Mouse (Mus musculus) ES-Bruce4 (cell line): ENCODE measurements around the gene Cxcl2. TPM values are rescaled to one million over a fixed set of nuclear protein-coding genes. Genes with fewer than 3 reads are reported as not detected.

Experiments
- H3K27ac ChIP-seq: 2 replicates; pipeline ENCODE4 v1.5.1; 2012; ENCODE audit warnings: low read length, inconsistent platforms; ENCODE audit not compliant: insufficient read depth
- H3K27me3 ChIP-seq: 2 replicates; pipeline ENCODE4 v1.6.1; 2012; ENCODE audit warnings: mild to moderate bottlenecking, low read length, inconsistent platforms; ENCODE audit not compliant: control insufficient read depth, poor library complexity, insufficient read depth, severe bottlenecking
- H3K36me3 ChIP-seq: 2 replicates; pipeline ENCODE4 v1.6.1; 2012; ENCODE audit warnings: inconsistent platforms, mild to moderate bottlenecking, low read length, moderate library complexity; ENCODE audit not compliant: control insufficient read depth, poor library complexity, insufficient read depth, severe bottlenecking
- H3K4me1 ChIP-seq: one replicate; pipeline ENCODE4 v1.8.1; 2011; ENCODE audit warnings: low read length; ENCODE audit not compliant: control insufficient read depth, insufficient read depth
- H3K4me3 ChIP-seq: 2 replicates; pipeline ENCODE4 v1.5.1; 2011; ENCODE audit warnings: low read depth, mild to moderate bottlenecking, low read length
- H3K9ac ChIP-seq: 2 replicates; pipeline ENCODE4 v1.6.1; 2012; ENCODE audit warnings: low read depth, mild to moderate bottlenecking, inconsistent platforms; ENCODE audit not compliant: poor library complexity, severe bottlenecking
- H3K9me3 ChIP-seq: replicated peaks from 2 replicates; pipeline ENCODE4 v1.6.1; 2012; ENCODE audit warnings: mild to moderate bottlenecking, low read length, inconsistent platforms; ENCODE audit not compliant: control insufficient read depth, poor library complexity, insufficient read depth, severe bottlenecking
- CTCF ChIP-seq: IDR thresholded peaks from one replicate; pipeline ENCODE4 v1.8.1; 2011; ENCODE audit warnings: low read depth, low read length
- EP300 ChIP-seq: IDR thresholded peaks from 2 replicates; pipeline ENCODE4 v1.6.1; 2011; ENCODE audit warnings: low read depth, low read length; ENCODE audit not compliant: insufficient read depth
- POLR2A ChIP-seq: IDR thresholded peaks from one replicate; pipeline ENCODE4 v1.8.1; 2011; ENCODE audit warnings: low read length; ENCODE audit not compliant: insufficient read depth
- polyA plus RNA-seq: library from polyadenylated mRNA; stranded (reverse); fragments of >200 nt; gene quantifications from 2 replicates; pipeline ENCODE4 v1.2.4, GENCODE M21; 2011; ENCODE audit warnings: low read depth; ENCODE audit not compliant: missing spikeins, insufficient read depth, insufficient read length

The Cxcl2 gene
- polyA plus RNA-seq, 1 experiment = not detected

DNA sequence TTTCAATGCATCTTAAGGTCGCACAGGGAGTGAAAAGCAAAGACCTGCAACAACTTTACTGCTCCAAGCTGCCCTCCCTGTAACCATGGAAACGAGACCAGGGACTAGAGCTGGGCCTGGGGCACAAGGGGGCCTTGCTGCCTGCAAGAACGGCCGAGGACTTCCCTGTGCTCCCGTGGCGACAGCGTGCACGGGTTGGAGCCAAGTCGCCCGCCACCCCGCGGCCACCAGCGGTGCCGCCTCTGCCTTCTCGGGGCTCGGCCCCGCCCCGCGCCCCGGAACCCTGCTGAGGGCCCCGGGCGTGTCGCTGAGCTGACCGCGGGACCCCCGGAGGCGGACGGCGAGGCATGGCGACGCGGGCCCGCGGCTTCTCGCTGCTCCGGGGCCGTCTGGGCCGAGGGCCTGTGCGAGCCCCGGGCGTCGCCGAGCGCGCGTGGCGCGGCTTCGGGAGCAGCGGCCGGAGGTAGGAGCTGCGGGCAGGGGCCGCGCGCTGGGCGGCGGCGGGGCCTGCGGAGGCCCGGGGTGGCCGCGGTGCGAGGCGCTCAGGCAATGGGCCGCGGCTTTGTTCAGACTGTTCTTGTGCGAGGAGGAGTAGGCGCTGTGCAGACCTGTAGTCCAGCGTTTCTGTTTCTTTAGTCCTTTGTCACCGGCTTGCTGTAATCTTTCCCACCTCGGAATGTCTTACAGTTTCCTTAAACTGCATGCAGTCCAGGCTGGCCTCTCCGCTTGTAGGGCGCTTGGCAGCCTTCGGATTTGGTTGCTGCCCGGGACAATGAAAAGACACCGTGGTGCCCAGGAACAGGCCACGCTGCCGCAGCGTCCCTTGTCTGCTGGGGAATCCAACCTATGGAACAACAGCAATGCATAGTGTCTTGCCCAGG, 27.5 kb downstream of the Cxcl2 start, which contains the start of gene Mthfd2l:
Gene Mthfd2l (plus strand): TSS at position 147 of the 881 bp plus-strand sequence.
- TF ChIP-seq EP300 (no peak), POLR2A (no peak), CTCF (peak; percentile 28)
- H3K36me3 ChIP-seq = no peaks in the 10 kb centered on the region
- H3K9me3 ChIP-seq = no peaks in the 10 kb centered on the region
- no peaks in the 10 kb centered on the region for H3K27me3 ChIP-seq
- H3K9ac ChIP-seq = peak within 1 kb of the TSS; percentile 67
- H3K4me1 ChIP-seq = no peaks in the 10 kb centered on the region
- peak within 1 kb of the TSS; percentile 63 for H3K4me3 ChIP-seq
- peak within 1 kb of the TSS; percentile 41; the same call in 1 of the 2 replicates for H3K27ac ChIP-seq

DNA sequence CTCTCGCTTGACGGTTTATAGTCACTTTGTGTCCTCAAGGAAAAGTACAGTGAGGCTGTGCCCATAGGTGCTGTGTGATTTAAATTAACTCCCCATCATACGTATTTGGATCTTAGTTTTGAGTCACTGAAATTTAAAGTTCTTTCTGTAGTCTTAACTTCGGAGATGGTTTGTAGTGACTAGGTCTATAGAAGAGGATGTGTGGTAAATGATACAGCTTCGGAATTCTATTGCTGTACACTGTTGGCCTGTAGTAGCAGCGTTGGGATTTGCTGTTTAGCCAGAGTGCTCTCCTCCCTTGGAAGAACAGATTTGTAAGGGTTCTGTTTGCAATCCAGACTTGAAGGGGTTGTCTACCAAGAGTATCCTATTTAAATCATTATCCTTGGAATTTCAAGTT, 28.2 kb downstream of the Cxcl2 start:
- Histone ChIP-seq H3K27ac (no peak overlapping the region), H3K9me3 (no peaks in the 10 kb centered on the region), H3K4me3 (peak overlapping the region; percentile 63), H3K9ac (peak overlapping the region; percentile 67), H3K27me3 (no peaks in the 10 kb centered on the region), H3K4me1 (no peaks in the 10 kb centered on the region), H3K36me3 (no peaks in the 10 kb centered on the region)
- TF ChIP-seq CTCF (no peak), POLR2A (no peak), EP300 (no peak)

DNA sequence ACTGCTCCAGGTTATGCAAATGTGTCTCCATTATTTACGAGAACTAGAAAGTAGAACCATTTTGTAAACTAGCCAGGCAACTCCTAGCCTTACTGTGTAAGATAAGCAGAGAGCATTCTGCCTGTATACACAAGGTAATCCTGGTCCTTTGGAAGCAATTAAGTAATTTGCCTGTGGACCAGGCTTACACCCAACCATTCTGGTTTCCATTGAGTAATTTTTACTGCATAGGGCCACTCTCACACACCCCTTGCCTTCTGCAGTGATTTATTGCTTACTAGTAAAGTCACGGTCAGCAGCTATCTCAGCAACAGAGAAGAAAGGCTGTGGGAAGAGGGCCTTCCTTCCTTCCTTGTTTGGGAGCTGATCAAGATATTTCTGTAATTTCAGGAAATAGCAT, 33.0 kb downstream of the Cxcl2 start:
- no peaks in the 10 kb centered on the region for H3K4me1 ChIP-seq
- no peak overlapping the region for H3K27ac ChIP-seq
- TF ChIP-seq EP300 = no peak
- no peak for TF ChIP-seq POLR2A
- no peak for TF ChIP-seq CTCF
- H3K36me3 ChIP-seq = no peaks in the 10 kb centered on the region
- H3K27me3 ChIP-seq = no peaks in the 10 kb centered on the region
- H3K9ac ChIP-seq = no peak overlapping the region
- H3K4me3 ChIP-seq = no peak overlapping the region
- no peaks in the 10 kb centered on the region for H3K9me3 ChIP-seq

DNA sequence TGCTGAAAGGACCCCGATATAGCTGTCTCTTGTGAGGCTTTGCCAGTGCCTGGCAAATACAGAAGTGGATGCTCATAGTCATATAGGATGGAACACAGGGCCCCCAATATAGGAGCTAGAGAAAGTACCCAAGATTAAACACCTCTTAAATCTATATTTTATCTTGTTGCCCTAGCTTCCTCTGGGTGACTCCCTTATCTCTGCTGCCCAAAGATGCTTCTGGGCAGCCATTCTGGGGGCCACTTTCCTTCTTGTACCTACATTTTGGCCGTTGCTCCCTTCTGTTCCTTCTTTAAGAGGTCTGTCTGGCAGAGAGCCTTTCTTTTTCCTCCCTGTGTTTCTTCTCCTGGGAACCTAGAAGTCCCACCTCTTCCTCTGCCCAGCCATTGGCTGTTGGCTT, 41.8 kb downstream of the Cxcl2 start:
- Histone ChIP-seq H3K4me1 (no peaks in the 10 kb centered on the region), H3K4me3 (no peak overlapping the region), H3K9ac (no peak overlapping the region), H3K27me3 (no peaks in the 10 kb centered on the region), H3K27ac (no peak overlapping the region), H3K9me3 (no peaks in the 10 kb centered on the region), H3K36me3 (no peaks in the 10 kb centered on the region)
- TF ChIP-seq CTCF (no peak), POLR2A (no peak), EP300 (no peak)

DNA sequence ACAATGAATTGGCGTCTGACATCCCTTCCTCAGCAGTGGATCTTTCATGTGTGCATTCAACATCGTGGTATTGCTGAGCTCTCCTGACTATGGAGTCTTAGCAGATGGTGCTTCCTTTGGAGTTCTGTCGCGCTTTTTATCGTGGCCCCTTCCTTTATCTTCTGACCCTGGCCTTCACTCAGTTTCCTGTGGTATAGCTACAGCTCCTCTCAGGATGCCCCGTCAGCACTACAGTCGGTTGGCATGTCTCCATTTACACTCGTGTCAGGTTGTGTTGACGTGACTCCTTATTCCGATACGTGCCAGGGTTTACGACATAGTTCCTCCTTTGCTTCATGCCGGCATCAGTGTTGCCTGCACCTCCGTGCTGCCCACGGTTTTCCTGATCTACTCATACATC, 45.8 kb downstream of the Cxcl2 start:
- H3K27ac ChIP-seq = no peak overlapping the region
- TF ChIP-seq CTCF (no peak), EP300 (no peak), POLR2A (no peak)
- no peaks in the 10 kb centered on the region for H3K4me1 ChIP-seq
- no peaks in the 10 kb centered on the region for H3K36me3 ChIP-seq
- H3K9ac ChIP-seq = no peak overlapping the region
- H3K27me3 ChIP-seq = no peaks in the 10 kb centered on the region
- H3K9me3 ChIP-seq = no peaks in the 10 kb centered on the region
- no peak overlapping the region for H3K4me3 ChIP-seq

DNA sequence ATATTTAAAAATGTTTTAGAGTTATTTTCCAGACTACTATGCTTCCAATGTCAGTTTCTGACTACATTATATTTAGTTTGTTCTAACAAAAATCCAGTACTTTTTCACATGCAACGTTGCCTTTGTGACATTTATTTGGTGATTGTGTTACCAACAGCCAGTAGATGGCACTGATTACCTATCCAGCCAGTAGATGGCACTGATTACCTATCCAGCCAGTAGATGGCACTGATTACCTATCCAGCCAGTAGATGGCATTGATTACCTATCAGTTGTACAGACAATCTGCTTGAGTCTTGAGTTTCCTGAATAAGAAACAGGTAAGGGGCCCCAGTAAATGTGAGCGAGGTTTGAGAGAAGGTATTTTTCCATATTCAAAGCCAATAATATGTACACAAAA, 47.8 kb downstream of the Cxcl2 start:
- Histone ChIP-seq H3K27ac (no peak overlapping the region), H3K9ac (no peak overlapping the region), H3K9me3 (no peaks in the 10 kb centered on the region), H3K36me3 (no peaks in the 10 kb centered on the region), H3K4me1 (no peaks in the 10 kb centered on the region), H3K27me3 (no peaks in the 10 kb centered on the region), H3K4me3 (no peak overlapping the region)
- peak; percentile 37 for TF ChIP-seq CTCF
- no peak for TF ChIP-seq POLR2A
